Mouse (Mus musculus) midbrain, embryonic 11.5 days (tissue): ENCODE measurements around the gene Btbd8. TPM values are rescaled to one million over a fixed set of nuclear protein-coding genes. Genes with fewer than 3 reads are reported as not detected.

ENCODE experiments used
- ATAC-seq: fragments of 200-750 bp; cut with Nextera tagmentation; 2 replicates; pipeline ENCODE4 v1.8.0; 2017; ENCODE audit warnings: moderate TSS enrichment, moderate library complexity; ENCODE audit not compliant: low FRiP score
- DNase-seq: peaks from one replicate; pipeline ENCODE4 v3.0.0; 2015; ENCODE audit warnings: low spot score; ENCODE audit errors: missing footprints
- H3K27ac ChIP-seq: fragments of 300-500 bp; sonication (generic); 2 replicates; pipeline ENCODE4 v1.5.1; 2014; ENCODE audit warnings: low read depth, low read length
- H3K27me3 ChIP-seq: fragments of 300-500 bp; sonication (generic); 2 replicates; pipeline ENCODE4 v1.6.1; 2014; ENCODE audit warnings: mild to moderate bottlenecking, low read length, moderate library complexity, mixed read lengths; ENCODE audit not compliant: control insufficient read depth, insufficient read depth
- H3K36me3 ChIP-seq: fragments of 300-500 bp; sonication (generic); 2 replicates; pipeline ENCODE4 v1.6.1; 2014; ENCODE audit warnings: mild to moderate bottlenecking, low read length, moderate library complexity, mixed read lengths; ENCODE audit not compliant: control insufficient read depth, insufficient read depth
- H3K4me1 ChIP-seq: fragments of 300-500 bp; sonication (generic); 2 replicates; pipeline ENCODE4 v1.6.1; 2014; ENCODE audit warnings: low read length; ENCODE audit not compliant: control insufficient read depth, insufficient read depth
- H3K4me2 ChIP-seq: fragments of 300-500 bp; sonication (generic); 2 replicates; pipeline ENCODE4 v1.6.1; 2014; ENCODE audit warnings: mild to moderate bottlenecking, moderate library complexity
- H3K4me3 ChIP-seq: fragments of 300-500 bp; sonication (generic); 2 replicates; pipeline ENCODE4 v1.5.1; 2014; ENCODE audit warnings: low read depth, low read length
- H3K9ac ChIP-seq: fragments of 300-500 bp; sonication (generic); 2 replicates; pipeline ENCODE4 v1.6.1; 2014; ENCODE audit warnings: low read length
- H3K9me3 ChIP-seq: fragments of 300-500 bp; sonication (generic); 2 replicates; pipeline ENCODE4 v1.6.1; 2016; ENCODE audit warnings: low read length; ENCODE audit not compliant: control insufficient read depth
- WGBS: fragments of 180-500 bp; shearing (Covaris S2); extraction: QIAGEN DNeasy Blood & Tissue Kit; methylation state at CpG from one replicate; pipeline ENCODE4 v1.1.7; 2014; 5-methylcytosine and 5-hydroxymethylcytosine counted together
- polyA plus RNA-seq: library from polyadenylated mRNA; unstranded; fragments of >200 nt; fragmentation: Nextera tagmentation; extraction: Ambion mirVana; gene quantifications from 2 replicates; pipeline ENCODE4 v1.2.1, GENCODE M21; 2014

The Btbd8 gene
- polyA plus RNA-seq, 1 experiment from 2014 or later: 10.0 TPM

- no peak for ATAC-seq
- no peaks in the 10 kb centered on the region for H3K27me3 ChIP-seq
- H3K4me3 ChIP-seq: no peak overlapping the region
- no peak for DNase-seq
- no peaks in the 10 kb centered on the region for H3K4me1 ChIP-seq
- H3K36me3 ChIP-seq: peaks cover 2% of the 10 kb centered on the region; the same call in 1 of the 2 replicates
- no peak overlapping the region; the same call in 1 of the 2 replicates for H3K27ac ChIP-seq
- H3K9me3 ChIP-seq: no peaks in the 10 kb centered on the region; the same call in 1 of the 2 replicates
- WGBS: 82% methylated on average over 10 of the region's 10 CpGs
- no peak overlapping the region for H3K9ac ChIP-seq
- H3K4me2 ChIP-seq: no peak overlapping the region
Measured at GRCm38 (mm10) chr5:107470600-107471329, 33.0 kb downstream of the Btbd8 start.

- Histone ChIP-seq H3K4me1 (peaks cover 3% of the 10 kb centered on the region; the same call in 1 of the 2 replicates), H3K4me3 (no peak overlapping the region), H3K27me3 (no peaks in the 10 kb centered on the region), H3K36me3 (no peaks in the 10 kb centered on the region), H3K27ac (no peak overlapping the region), H3K9me3 (no peaks in the 10 kb centered on the region; the same call in 1 of the 2 replicates), H3K9ac (no peak overlapping the region), H3K4me2 (no peak overlapping the region)
- 94% methylated on average over 2 of the region's 2 CpGs for WGBS
- DNase-seq (no peak), ATAC-seq (no peak)
Measured at GRCm38 (mm10) chr5:107480194-107480593, 42.4 kb downstream of the Btbd8 start.

DNA sequence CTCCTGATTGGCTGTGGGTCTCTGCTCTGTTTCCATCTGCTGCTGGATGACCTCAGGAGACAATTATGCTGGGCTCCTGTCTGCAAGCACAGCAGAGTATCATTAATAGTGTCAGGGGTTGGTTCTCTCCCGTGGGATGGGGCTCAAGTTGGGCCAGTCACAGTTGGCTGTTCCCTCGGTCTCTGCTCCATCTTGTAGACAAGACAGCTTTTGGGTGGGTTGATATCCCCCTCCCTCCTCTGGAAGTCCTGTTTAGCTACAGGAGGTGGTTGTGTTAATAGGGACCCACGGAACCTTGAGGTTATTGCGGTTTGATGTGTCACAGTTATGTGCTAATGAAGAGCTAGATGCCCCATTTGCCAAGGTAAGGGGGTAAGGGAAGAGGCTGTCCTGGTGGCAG lies 51.2 kb downstream of the Btbd8 start:
- Histone ChIP-seq H3K4me2 (no peak overlapping the region), H3K9ac (no peak overlapping the region), H3K4me3 (no peak overlapping the region), H3K4me1 (no peaks in the 10 kb centered on the region), H3K9me3 (no peaks in the 10 kb centered on the region), H3K27me3 (no peaks in the 10 kb centered on the region), H3K36me3 (no peaks in the 10 kb centered on the region), H3K27ac (no peak overlapping the region)
- DNase-seq (no peak), ATAC-seq (peak; percentile 33; the same call in 1 of the 2 replicates)
- 83% methylated on average over 4 of the region's 4 CpGs for whole genome bisulfite sequencing

DNA sequence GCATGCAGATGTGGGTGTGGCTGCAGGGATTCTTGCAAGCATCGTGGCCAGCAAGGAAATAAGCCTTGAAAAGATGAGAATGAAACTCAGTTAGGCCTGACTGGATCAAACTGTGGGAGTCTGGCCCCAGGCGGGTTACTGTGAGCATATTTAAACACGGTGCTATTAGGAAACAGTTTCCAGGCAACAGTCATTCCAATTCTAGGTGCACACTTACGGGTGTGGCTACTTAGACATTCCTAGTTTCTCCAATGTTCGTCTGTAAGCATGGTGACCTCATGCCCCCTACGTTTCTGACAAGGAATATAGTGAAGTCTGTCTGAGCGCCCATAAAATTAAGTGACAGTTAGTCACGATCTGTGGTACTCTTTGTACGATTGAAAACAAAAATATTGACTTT lies 53.2 kb downstream of the Btbd8 start:
- no peaks in the 10 kb centered on the region for H3K27me3 ChIP-seq
- no peak overlapping the region for H3K27ac ChIP-seq
- DNase-seq (no peak), ATAC-seq (no peak)
- 77% methylated on average over 9 of the region's 9 CpGs for WGBS
- H3K4me3 ChIP-seq: no peak overlapping the region
- H3K4me1 ChIP-seq: no peaks in the 10 kb centered on the region
- no peaks in the 10 kb centered on the region for H3K9me3 ChIP-seq
- H3K4me2 ChIP-seq: no peak overlapping the region
- H3K9ac ChIP-seq: no peak overlapping the region
- no peaks in the 10 kb centered on the region for H3K36me3 ChIP-seq

DNA sequence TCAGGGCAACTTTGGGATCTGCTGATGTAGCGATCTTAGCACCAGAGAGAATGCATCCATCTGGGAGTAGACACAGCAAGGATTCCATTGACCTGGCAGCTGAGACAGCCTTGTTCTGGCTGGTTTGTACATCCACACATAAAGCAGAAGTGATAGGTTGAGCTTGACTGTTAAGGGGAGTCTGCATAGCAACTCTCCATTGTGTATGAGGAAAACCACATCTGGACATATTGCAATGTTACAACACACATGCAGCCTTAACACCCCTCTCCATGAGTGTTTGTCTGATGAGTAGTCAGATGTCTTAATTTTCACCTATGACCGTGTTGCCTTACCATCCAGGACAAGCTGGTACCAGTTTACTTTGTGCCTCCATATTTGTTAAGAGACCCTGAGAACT lies 54.7 kb downstream of the Btbd8 start:
- H3K9me3 ChIP-seq: no peaks in the 10 kb centered on the region
- ATAC-seq: no peak
- H3K9ac ChIP-seq: no peak overlapping the region
- H3K4me2 ChIP-seq: no peak overlapping the region
- no peak for DNase-seq
- no peaks in the 10 kb centered on the region for H3K36me3 ChIP-seq
- H3K27me3 ChIP-seq: no peaks in the 10 kb centered on the region
- no peak overlapping the region for H3K27ac ChIP-seq
- no peak overlapping the region for H3K4me3 ChIP-seq
- WGBS: 91% methylated on average over 2 of the region's 2 CpGs
- H3K4me1 ChIP-seq: peaks cover 1% of the 10 kb centered on the region; the same call in 1 of the 2 replicates

DNA sequence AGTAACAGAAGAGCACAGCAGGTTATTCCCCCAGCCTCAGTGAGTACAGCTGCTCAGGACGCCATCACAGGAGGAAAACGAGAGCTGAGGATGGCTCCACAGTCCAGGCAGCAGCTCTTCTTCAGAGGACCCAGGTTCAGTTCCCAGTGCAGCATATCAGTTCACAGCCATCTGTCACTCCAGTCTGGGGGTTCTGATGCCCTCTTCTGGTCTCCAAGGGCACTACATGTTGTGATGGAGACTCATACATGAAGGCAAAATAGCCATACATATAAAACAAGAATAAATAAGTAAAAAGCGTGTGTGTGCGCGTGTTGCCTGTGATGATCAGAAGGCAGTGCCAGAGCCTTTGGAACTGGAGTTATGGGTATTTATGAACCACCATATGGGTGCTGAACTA lies 57.0 kb downstream of the Btbd8 start:
- over 99% methylated on average over 5 of the region's 5 CpGs for WGBS
- H3K4me1 ChIP-seq: peaks cover 10% of the 10 kb centered on the region; the same call in 1 of the 2 replicates
- no peak overlapping the region for H3K4me2 ChIP-seq
- H3K9ac ChIP-seq: no peak overlapping the region
- H3K4me3 ChIP-seq: no peak overlapping the region
- H3K36me3 ChIP-seq: no peaks in the 10 kb centered on the region
- no peak overlapping the region for H3K27ac ChIP-seq
- no peaks in the 10 kb centered on the region for H3K9me3 ChIP-seq
- ATAC-seq (no peak), DNase-seq (no peak)
- H3K27me3 ChIP-seq: no peaks in the 10 kb centered on the region

DNA sequence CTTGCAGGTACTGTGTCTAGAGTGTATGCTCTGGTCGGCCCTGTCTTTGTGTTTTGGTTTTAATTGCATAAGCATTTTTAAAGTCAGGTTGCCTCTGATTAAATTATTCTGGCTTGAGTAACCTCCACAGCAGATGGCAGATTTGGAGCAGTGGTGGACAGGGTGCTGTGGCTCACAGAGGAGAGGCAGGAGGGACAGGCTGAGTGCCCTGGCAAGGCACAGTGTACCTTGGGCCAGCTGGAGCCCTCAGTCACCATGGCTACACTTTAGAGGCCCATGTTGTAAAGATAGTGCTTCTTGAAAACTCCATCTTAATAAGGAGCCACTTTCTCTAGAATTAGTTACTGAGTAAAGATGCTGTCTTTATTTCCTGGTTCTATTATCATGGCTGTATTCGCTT lies 58.2 kb downstream of the Btbd8 start:
- Histone ChIP-seq H3K9ac (no peak overlapping the region), H3K36me3 (no peaks in the 10 kb centered on the region), H3K4me2 (no peak overlapping the region), H3K4me3 (no peak overlapping the region), H3K27me3 (no peaks in the 10 kb centered on the region), H3K9me3 (no peaks in the 10 kb centered on the region), H3K4me1 (peaks cover 10% of the 10 kb centered on the region; the same call in 1 of the 2 replicates), H3K27ac (no peak overlapping the region; the same call in 1 of the 2 replicates)
- DNase-seq: peak; percentile 83
- ATAC-seq: no peak
- WGBS: 84% methylated on average over 2 of the region's 2 CpGs

DNA sequence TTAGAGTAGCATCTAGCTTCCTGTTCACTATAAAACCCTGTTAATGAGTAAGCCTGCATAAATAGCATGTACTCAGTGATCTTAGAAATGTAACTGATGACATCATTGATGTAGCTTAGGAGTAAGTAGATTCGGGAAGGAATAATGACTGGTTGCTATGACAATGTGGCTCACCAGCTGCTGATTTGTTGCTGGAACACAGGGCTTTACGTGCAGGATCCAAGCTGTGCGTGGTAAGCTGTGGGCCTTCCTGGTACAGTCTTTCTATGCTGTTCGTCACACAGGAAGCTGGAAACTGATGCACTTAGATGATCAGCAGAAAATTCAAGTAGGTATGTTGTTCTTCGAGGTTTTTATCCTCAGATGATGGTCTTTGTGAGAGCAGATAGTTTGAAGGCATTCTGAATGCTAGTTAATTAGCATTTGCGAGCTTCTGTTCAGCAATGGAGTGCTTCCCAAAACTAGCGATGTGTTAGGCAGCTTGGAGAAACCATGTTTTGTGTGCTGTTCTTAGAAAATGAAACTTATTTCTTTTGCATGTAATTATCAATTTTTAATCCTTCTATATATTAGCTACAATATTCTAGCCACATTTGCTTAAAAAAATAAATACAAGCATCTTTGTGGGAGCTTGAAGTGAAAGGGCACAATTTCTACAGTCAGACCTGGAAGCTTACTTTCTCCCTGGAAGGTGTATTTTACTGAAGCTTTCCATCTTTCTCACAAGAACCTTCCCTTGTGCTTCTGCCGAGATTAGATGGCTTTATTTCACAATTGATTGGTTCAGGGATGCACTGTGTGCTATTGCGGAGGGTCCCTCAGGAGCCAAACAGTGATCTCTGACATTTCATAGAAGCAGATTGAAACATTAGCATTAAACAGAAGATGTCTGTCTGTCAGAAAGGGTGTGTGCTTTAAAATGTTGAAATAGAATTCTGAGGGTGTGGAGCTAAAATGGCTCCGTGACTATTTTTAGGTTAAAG lies 60.0 kb downstream of the Btbd8 start:
- H3K9me3 ChIP-seq: no peaks in the 10 kb centered on the region
- peak overlapping the region; percentile 8; the same call in 1 of the 2 replicates for H3K4me3 ChIP-seq
- H3K27ac ChIP-seq: peak overlapping the region; percentile 50
- peak overlapping the region; percentile 37 for H3K4me2 ChIP-seq
- H3K36me3 ChIP-seq: no peaks in the 10 kb centered on the region
- H3K27me3 ChIP-seq: no peaks in the 10 kb centered on the region
- peak; percentile 95 for ATAC-seq
- H3K9ac ChIP-seq: peak overlapping the region; percentile 38
- H3K4me1 ChIP-seq: peaks cover 10% of the 10 kb centered on the region; the same call in 1 of the 2 replicates
- 46% methylated on average over 10 of the region's 10 CpGs for WGBS
- DNase-seq: peak; percentile 96
